Mouse (Mus musculus) mouse trophoblast stem cell (cell line): ENCODE results near the gene Sox6.

Source experiments
- in situ Hi-C, 2 experiments: fragments of 300-500 bp; cut with MseI, MboI; formaldehyde crosslinking; loops; 2 replicates in 1 of 2; 3 replicates in 1 of 2; pipeline ENCODE4 v1.15.1; 2025

Gene Sox6

GRCm38 (mm10) chr7:115491721-115492120 is 546.9 kb downstream of the Sox6 start:
- in situ Hi-C loops: no loop called here

DNA sequence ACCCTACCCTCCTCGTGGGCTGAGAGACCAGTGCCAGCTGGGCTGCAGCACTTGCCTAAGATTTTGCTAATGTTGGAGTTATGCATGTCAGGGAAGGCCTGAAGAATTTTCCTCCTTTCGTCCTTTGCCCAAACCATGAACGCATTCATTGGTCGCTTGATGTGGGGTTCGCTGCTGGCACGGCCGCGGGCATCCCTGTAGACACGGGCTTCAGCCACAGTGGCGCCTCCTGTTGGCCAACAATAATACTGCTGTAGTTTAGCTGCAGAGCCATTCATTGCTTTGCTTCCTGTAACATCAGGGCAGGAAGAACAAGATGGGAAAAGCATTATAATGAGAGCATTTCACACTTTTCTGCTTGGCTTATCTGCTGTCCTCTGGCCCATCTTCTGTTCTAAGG is 549.0 kb downstream of the Sox6 start:
- in situ Hi-C loops: no loop called here

GRCm38 (mm10) chr7:115486431-115486830 is 552.2 kb downstream of the Sox6 start:
- in situ Hi-C loops: no loop called here

DNA sequence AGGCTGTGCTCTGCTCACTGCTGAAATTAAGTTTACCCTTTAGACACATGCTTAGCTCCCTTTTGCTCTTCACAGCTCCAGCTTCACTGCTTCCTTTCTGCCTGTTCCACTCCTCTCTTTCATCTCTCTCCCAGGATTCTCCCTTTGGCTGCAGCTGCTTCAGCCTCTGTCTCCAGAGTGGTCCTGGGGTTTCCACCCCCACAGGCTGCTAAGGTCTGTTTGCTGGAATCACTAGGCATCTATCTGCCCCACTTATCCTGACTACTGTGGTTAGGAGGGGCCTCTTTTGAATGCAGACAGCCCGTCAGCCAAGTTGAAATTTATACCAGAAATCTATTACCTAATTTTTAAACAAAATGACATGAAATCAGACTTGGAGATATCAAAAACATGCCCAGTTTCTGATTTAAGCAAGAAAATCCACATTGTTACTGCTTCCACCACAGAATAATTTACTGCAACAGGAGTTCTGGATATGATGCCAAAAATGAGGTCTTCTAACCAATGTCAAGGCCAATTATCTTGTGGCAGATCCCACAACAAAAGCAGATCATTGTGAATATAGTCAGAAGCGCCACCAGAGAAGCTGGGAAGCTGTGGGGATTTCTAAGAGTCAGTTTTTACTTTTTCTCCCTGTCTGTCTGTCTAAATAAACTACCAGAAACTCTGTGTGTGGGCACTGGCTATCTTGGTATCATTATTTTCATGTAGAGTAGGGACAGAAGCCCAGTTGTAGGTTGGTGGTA is 552.8 kb downstream of the Sox6 start:
- in situ Hi-C loops: no loop called here

GRCm38 (mm10) chr7:115477763-115478162 is 560.8 kb downstream of the Sox6 start:
- in situ Hi-C loops: no loop called here

DNA sequence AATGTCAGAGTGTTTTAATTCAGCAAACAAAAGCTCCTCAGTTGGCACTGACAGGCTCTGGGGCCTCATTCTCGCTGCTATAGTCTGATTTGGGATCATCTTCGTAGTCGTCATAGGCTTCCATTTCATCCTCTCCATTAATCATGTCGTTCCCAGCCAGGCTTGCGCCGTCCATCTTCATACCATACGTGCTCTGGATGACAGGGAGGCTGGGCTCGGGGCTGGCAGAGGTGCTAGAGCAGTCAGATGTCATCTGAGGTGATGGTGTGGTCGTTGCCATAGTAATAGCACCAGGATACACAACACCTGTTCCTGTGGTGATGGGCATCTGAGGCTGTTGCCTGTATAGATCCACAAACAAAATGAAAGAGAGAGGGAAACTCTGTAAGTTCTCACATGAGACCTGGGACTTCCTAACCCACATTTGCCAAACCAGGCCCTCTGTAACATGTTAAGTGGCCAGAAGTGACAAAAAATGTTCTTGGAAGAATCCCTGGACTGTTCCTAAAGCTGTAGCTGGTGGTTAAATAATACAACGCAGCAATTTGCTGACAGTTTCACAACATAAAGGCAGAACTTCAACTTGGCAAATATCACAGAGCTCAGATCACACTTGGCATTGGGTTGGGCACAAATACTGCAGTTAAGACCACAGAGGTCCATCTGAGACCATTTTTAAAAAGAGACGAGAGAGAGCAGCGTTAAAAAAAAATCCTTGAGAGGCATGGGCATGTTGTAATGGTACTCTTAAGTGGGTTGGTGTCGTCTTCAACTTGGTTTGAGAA is 561.5 kb downstream of the Sox6 start:
- in situ Hi-C loops: no loop called here

- in situ Hi-C loops: no loop called here
These were observed 563.4 kb downstream of the Sox6 start for GRCm38 (mm10) chr7:115475176-115475575.

GRCm38 (mm10) chr7:115474115-115474514 is 564.5 kb downstream of the Sox6 start:
- in situ Hi-C loops: no loop called here

GRCm38 (mm10) chr7:115472850-115473249 is 565.7 kb downstream of the Sox6 start:
- in situ Hi-C loops: no loop called here

GRCm38 (mm10) chr7:115471521-115471920 is 567.1 kb downstream of the Sox6 start:
- in situ Hi-C loops: no loop called here

DNA sequence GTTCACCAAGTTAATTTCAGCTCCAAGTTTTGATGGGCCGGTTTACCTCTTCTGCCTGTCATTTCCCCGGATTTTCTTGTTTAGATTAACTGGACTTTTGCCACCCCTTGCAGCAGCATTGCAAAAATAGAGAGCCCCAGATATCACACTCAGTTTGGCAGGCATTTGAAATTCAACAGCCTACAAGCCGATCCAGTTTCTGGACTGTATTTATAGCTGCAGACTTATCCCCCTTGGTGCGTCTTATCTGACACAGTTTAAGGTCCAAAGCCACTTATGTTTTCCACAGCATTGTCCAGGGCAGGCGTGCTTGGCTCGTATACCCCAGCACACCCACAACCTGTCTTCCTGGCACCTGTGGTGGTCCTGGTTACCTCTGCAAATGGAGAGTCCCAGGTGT is 571.8 kb downstream of the Sox6 start:
- in situ Hi-C loops: no loop called here

- in situ Hi-C loops: no loop called here
These were observed 575.2 kb downstream of the Sox6 start for GRCm38 (mm10) chr7:115463367-115463766.

- in situ Hi-C loops: no loop called here
These were observed 576.3 kb downstream of the Sox6 start for GRCm38 (mm10) chr7:115462276-115462675.

DNA sequence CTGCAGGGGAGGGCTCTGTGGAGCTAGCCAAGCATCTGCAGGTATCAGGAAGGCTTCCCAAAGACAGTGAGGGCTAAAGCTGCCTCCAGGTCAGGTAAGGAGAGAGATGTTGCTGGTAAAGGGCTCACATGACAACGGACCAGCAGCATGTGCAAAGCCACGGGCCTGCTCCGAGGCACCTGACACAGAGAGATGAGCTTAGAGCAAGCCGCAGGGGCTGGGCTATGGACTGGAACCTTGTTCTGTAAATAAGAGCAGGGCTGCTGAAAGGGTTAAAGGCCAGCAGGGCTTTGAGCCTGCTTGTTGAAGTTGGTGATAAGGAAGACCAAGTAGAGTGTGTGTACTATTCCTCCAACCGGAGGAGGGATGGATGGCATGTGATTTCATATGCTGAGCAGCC is 583.6 kb downstream of the Sox6 start:
- in situ Hi-C loops: no loop called here

DNA sequence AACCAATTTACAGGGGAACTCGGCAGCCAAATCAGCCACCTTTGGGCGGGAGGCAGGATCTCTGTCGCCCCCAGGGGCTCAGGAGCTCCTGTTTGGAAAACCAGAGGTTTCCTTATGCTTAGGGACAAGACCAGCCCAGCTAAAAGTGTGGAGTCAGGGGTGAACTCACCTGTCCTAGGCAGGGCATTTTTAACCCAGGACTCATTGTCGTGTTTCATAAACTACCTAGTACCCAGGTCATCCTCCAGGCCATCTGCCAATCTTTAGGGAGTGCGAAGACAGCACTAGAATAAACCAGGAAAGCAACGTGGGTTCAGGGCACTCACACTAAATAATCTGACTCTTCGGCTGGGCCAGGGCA is 584.9 kb downstream of the Sox6 start:
- in situ Hi-C loops: no loop called here

DNA sequence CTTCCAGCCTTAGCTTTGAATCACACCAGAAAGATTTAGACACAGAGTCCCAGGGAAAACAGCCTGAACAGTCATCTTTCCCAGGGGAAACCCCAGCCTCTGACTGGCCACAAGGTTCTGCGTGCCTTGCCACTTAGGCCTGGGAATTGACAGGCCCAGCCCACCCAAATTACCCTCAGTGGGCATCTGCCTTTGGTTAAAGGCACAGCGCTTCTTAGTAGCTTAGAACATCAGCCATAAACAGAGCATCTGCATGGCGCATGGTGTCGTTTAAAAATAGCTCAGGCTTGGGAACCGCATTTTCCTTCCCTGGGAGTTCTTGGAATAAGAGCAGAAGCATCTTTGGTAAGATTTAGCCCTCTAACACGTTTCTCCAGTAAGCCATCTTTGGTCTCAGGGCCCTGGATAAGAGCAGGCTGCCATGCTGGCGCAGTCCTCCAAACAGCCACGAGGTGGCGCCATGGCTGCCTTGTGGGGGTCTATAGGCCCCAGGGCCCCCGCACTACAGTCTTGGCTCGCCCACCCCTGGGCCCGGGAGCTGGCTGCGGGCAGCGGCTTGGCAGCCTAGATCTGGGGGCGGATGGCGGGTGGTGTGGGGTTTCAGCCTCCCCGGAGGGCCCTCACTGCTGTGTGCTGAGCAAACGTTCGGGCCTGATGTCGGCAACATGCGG is 585.4 kb downstream of the Sox6 start:
- in situ Hi-C loops: no loop called here

GRCm38 (mm10) chr7:115450431-115451195 is 588.0 kb downstream of the Sox6 start:
- in situ Hi-C loops: no loop called here

GRCm38 (mm10) chr7:115448403-115449025 is 590.1 kb downstream of the Sox6 start:
- in situ Hi-C loops: no loop called here

DNA sequence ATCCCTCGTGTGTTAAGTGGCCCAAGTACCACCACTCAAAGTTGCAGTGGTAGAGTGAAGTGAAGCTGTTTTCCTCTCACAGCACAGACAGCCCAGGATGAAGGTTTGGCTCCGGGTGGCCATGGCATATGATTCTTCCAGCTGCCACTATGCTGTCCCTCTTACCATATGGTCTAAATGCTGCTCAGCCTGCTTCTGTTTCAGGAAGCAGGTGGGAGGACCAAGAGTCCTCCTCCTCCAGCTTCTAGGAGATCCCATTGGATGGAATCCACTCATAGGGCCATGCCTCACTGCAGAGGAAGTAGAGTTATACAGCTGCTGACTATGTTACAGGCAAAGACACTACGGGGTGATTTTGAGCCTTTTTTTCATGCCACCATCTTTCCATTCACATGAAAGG is 591.5 kb downstream of the Sox6 start:
- in situ Hi-C loops: no loop called here

DNA sequence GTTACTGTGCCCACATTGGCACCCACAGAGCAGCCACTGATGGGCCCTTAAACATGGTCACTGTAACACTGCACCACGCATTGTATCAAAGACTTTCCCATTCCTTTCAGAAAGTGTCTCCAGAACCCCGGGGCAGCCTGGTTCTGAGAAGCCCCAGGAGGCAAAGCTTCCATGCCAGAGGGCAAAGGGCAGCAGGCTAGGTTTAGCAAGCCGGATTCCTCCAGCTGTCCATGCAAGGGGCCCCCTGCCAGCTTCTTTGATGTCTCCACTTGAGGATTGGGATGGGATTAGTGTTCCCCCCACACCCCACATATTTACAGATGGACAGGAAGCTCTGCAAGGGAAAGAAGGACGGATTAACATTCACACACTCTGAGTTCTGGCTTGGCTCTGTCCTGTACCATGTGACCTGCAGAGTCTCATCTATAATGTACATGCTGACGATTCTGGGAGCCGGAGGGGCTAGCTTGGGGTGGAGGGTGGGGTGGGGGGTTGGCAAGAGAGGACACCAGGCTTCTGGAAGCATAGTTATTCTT is 592.0 kb downstream of the Sox6 start:
- in situ Hi-C loops: no loop called here
